ENCODE assay signal across 9 mouse cellular contexts in the genomic region with DNA sequence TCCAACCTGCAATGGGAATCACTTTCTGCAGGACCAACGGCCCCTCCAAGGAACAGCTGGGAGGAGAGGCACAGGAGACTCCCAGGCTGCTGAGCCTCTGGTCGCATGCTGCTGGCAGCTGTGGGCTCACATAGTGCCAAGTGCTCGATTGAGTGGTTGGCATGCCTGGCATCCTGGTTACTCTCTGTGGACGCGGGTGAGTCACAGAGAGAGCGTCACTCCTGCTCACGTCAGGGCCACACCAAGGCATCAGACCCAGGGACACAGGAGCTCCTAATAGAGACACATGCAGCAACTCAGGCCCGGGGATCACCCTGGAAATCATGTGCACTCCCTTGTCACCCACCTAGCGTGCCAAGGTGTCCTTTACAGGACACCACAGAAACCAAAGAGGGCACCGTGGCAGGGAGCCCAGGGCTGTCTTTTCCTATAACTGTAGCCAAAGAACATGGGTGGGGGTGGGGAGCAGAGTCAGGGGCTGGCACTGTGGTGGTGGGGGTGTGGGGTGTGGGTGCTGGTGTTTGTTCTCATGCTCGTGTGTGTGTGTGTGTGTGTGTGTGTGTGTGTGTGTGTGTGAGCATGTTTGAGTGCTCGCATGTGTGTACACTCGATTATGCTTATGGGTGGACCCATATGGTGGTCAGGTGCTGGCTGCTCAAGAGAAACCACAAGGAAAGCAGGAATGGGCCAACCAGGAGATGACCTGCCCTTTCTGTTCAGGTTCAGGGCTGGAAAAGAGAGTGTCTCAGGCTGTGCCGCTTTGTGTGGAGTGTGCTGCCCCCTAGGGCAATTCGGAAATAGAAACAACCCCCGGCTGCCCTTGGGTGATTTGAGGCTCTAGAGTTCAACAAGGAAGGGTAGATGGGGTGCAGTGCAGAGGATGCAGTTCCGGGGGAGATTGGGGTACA.
A peak's percentile ranks its signal among the peaks of the same experiment; 100 is the strongest.
DNase-seq lines count a peak whose midpoint lies in the region; ATAC-seq and TF ChIP-seq lines count a peak whose summit lies in the region.
"Had no signal": no experiment of that assay in that cellular context is flagged by ENCODE, and none has a peak within 500 bp of the region (broad histone marks: within the 10 kb centered on the region; RNA-seq: fewer than 3 reads in every experiment).

No protein-coding gene starts in this region.

- no peaks in the 10 kb centered on the region for H3K27me3 ChIP-seq in kidney, adult 2 months (replicated peaks; ENCODE audit: control insufficient read depth, insufficient read depth, low read length)
- H3K27me3 ChIP-seq in lung, embryonic 14.5 days (ENCODE audit: insufficient read depth, low read length) = no peaks in the 10 kb centered on the region
- H3K27me3 ChIP-seq in neural tube, embryonic 14.5 days (ENCODE audit: control insufficient read depth, insufficient read depth, low read length) = no peaks in the 10 kb centered on the region
- H3K27me3 ChIP-seq: embryonic facial prominence, embryonic 12.5 days had no signal

- peaks cover 7% of the 10 kb centered on the region; the same call in 1 of the 2 replicates for H3K4me1 ChIP-seq in kidney, adult 2 months (ENCODE audit: control insufficient read depth, insufficient read depth, low read length)
- no peaks in the 10 kb centered on the region for H3K4me1 ChIP-seq in lung, embryonic 14.5 days (ENCODE audit: insufficient read depth)
- H3K4me1 ChIP-seq in neural tube, embryonic 14.5 days (ENCODE audit: control insufficient read depth, insufficient read depth, low read length) = no peaks in the 10 kb centered on the region

- ATAC-seq in lung, embryonic 14.5 days (ENCODE audit: insufficient read depth) = peak; percentile 57; the same call in 1 of the 2 replicates
- peak; percentile 78 for ATAC-seq in neural tube, embryonic 14.5 days (ENCODE audit: low read depth)

- no peaks in the 10 kb centered on the region for H3K9me3 ChIP-seq in lung, embryonic 14.5 days (ENCODE audit: low read depth, low read length)
- H3K9me3 ChIP-seq in neural tube, embryonic 14.5 days (ENCODE audit: control insufficient read depth, low read length) = no peaks in the 10 kb centered on the region
- H3K9me3 ChIP-seq: embryonic facial prominence, embryonic 12.5 days had no signal

- H3K4me3 ChIP-seq in kidney, adult 2 months (ENCODE audit: insufficient read depth, low read depth, low read length) = no peak overlapping the region
- H3K4me3 ChIP-seq in lung, embryonic 14.5 days (ENCODE audit: low read depth, low read length) = no peak overlapping the region
- H3K4me3 ChIP-seq in neural tube, embryonic 14.5 days (ENCODE audit: low read depth, low read length) = no peak overlapping the region
- H3K4me3 ChIP-seq: embryonic facial prominence, embryonic 12.5 days had no signal

- H3K36me3 ChIP-seq in kidney, adult 2 months (ENCODE audit: control insufficient read depth, insufficient read depth, low read length) = no peaks in the 10 kb centered on the region
- no peaks in the 10 kb centered on the region for H3K36me3 ChIP-seq in lung, embryonic 14.5 days (ENCODE audit: insufficient read depth)
- no peaks in the 10 kb centered on the region for H3K36me3 ChIP-seq in neural tube, embryonic 14.5 days (ENCODE audit: control insufficient read depth, insufficient read depth, low read length)
- H3K36me3 ChIP-seq: embryonic facial prominence, embryonic 12.5 days had no signal

- H3K9ac ChIP-seq in lung, embryonic 14.5 days = no peak overlapping the region
- no peak overlapping the region for H3K9ac ChIP-seq in neural tube, embryonic 14.5 days (replicated peaks; ENCODE audit: low read depth, low read length)
- H3K9ac ChIP-seq: embryonic facial prominence, embryonic 12.5 days had no signal

- WGBS in kidney, adult 2 months = 49% methylated on average over 17 of the region's 17 CpGs
- 60% methylated on average over 17 of the region's 17 CpGs for WGBS in lung, embryonic 14.5 days
- 70% methylated on average over 17 of the region's 17 CpGs for WGBS in neural tube, embryonic 14.5 days

- H3K27ac ChIP-seq in kidney, adult 2 months (ENCODE audit: insufficient read depth, low read depth, low read length) = no peak overlapping the region
- H3K27ac ChIP-seq in lung, embryonic 14.5 days (ENCODE audit: low read depth) = no peak overlapping the region
- H3K27ac ChIP-seq in neural tube, embryonic 14.5 days (ENCODE audit: low read depth, low read length) = no peak overlapping the region
- H3K27ac ChIP-seq: embryonic facial prominence, embryonic 12.5 days had no signal

- TF ChIP-seq CTCF in kidney, adult 2 months (conservative IDR thresholded peaks at IDR 0.05; ENCODE audit: insufficient read depth, insufficient read length, low read depth, low read length) = peak; percentile 90
- peak; percentile 77 for TF ChIP-seq CTCF in lung, embryonic 14.5 days (IDR thresholded peaks at IDR 0.05; ENCODE audit: low read depth)

- DNase-seq in 416B (ENCODE audit: low read depth) (peak; percentile 64), adipocyte (ENCODE audit: low spot score) (peak; percentile 87)
- DNase-seq in embryo, embryonic 11 days = peak; percentile 77
- DNase-seq in heart, adult 8-10 months (ENCODE audit: low spot score) = peak; percentile 74
- DNase-seq in kidney, adult 2 months = peak; percentile 76
- peak; percentile 80 for DNase-seq in lung, embryonic 14.5 days
- no peak for DNase-seq in layer of hippocampus, adult 9-11 months

- no peak overlapping the region for H3K4me2 ChIP-seq in lung, embryonic 14.5 days
- H3K4me2 ChIP-seq in neural tube, embryonic 14.5 days (ENCODE audit: low read depth, low read length) = no peak overlapping the region
- H3K4me2 ChIP-seq: embryonic facial prominence, embryonic 12.5 days had no signal

- TF ChIP-seq POLR2A in kidney, adult 2 months (IDR thresholded peaks at IDR 0.05; ENCODE audit: low read depth, low read length) = no peak
